9 mouse cellular contexts compared by ENCODE assay signal in the genomic region with DNA sequence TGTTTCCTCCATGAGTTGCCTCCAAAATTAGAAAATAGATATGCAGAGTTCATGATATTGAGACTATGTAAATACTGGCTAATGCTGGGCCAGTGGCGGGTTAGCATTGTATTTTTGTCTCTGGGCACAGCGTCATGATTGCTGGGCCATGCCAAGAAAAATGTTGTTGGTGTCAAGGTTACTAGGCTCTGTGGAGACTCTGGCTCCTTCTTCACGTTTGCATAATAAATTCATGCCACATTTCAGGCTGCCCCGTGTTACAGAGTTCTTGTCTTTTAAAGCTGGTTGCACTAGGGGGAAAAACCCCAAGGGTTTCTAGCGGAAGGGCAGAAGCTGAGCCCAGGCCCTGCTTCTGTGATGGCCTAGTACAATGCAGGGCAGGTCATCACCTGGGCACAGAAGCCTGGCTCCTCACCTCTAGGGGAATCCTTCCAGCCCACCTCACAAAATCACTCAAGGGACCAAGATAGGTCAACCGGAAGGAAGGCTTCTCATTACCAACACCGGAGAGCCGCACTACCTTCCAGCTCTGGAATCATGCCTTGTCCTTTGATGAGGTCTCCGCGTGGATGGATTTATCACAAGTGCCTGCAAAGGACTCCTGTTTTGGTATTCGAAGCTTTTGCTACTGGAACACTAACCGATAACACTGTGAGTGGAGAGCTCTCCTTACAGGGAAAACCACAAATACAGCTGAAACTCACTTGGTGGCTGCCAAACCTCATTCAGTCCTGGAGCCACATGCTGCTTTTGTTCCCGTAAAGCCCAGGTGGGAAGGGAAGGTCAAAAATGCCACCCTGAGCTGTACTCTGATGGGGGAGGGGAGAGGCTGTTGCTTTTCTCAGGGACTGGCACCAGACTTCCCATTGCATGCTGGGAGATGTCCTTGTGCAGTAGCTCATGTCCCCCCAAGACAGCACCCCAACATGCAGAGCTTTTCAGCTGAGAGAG. TPM values are rescaled to one million over a fixed set of nuclear protein-coding genes. Genes with fewer than 3 reads are reported as not detected.
DNase-seq lines count a peak whose midpoint lies in the region; ATAC-seq and TF ChIP-seq lines count a peak whose summit lies in the region.
"Had no signal": no experiment of that assay in that cellular context is flagged by ENCODE, and none has a peak within 500 bp of the region (broad histone marks: within the 10 kb centered on the region; RNA-seq: fewer than 3 reads in every experiment).

No protein-coding gene starts in this region.

- no peak for TF ChIP-seq RAD21 in CH12.LX (IDR thresholded peaks at IDR 0.05; ENCODE audit: low read depth, low read length)

- H3K27ac ChIP-seq in CH12.LX (ENCODE audit: insufficient read depth, low read depth) = peak overlapping the region; percentile 18; the same call in 1 of the 2 replicates
- H3K27ac ChIP-seq in heart, embryonic 12.5 days (ENCODE audit: poor library complexity, severe bottlenecking) = peak overlapping the region; percentile 96
- H3K27ac ChIP-seq in lung, embryonic 15.5 days = peak overlapping the region; percentile 83
- H3K27ac ChIP-seq in thymus, adult 2 months (ENCODE audit: control insufficient read depth, insufficient read depth, low read length) = no peak overlapping the region
- H3K27ac ChIP-seq: embryonic facial prominence, embryonic 15.5 days had no signal

- ATAC-seq in heart, embryonic 12.5 days (ENCODE audit: insufficient number of reproducible peaks, low FRiP score) = peak; percentile 53
- no peak; the same call in 1 of the 2 replicates for ATAC-seq in lung, embryonic 15.5 days (ENCODE audit: borderline replicate concordance, extremely low read depth, low FRiP score, low TSS enrichment)
- no peak for ATAC-seq in activated CD4-positive, CD25-positive, alpha-beta regulatory T cell, adult 4 months

- no peaks in the 10 kb centered on the region for H3K36me3 ChIP-seq in CH12.LX (replicated peaks in 1 of 2; ENCODE audit: control insufficient read depth in 1 of 2, insufficient read depth in 1 of 2, low read length in 1 of 2)
- H3K36me3 ChIP-seq in heart, embryonic 12.5 days = 0 out of 2 replicates have a peak, but pooled peaks cover 2% of the 10 kb centered on the region
- H3K36me3 ChIP-seq in lung, embryonic 15.5 days = no peaks in the 10 kb centered on the region
- H3K36me3 ChIP-seq in thymus, adult 2 months (ENCODE audit: control insufficient read depth, insufficient read depth, low read length) = no peaks in the 10 kb centered on the region
- H3K36me3 ChIP-seq: embryonic facial prominence, embryonic 15.5 days had no signal

- no peaks in the 10 kb centered on the region for H3K27me3 ChIP-seq in CH12.LX (replicated peaks)
- no peaks in the 10 kb centered on the region for H3K27me3 ChIP-seq in heart, embryonic 12.5 days (replicated peaks)
- no peaks in the 10 kb centered on the region for H3K27me3 ChIP-seq in lung, embryonic 15.5 days
- no peaks in the 10 kb centered on the region for H3K27me3 ChIP-seq in thymus, adult 2 months (ENCODE audit: control insufficient read depth, insufficient read depth, low read length)
- H3K27me3 ChIP-seq: embryonic facial prominence, embryonic 15.5 days had no signal

- no peak for TF ChIP-seq EP300 in CH12.LX (IDR thresholded peaks at IDR 0.05; ENCODE audit: low read length)

- no peak for TF ChIP-seq CTCF in CH12.LX (conservative IDR thresholded peaks at IDR 0.05 in 1 of 2, IDR thresholded peaks at IDR 0.05 in 1 of 2; ENCODE audit: low read depth in 2 of 2, low read length in 2 of 2)
- no peak for TF ChIP-seq CTCF in thymus, adult 2 months (IDR thresholded peaks at IDR 0.05; ENCODE audit: borderline replicate concordance, control insufficient read depth, extremely low read depth, insufficient read depth, low read length, poor library complexity)

- peak; percentile 31; the same call in 1 of the 2 replicates for TF ChIP-seq POLR2A in CH12.LX (IDR thresholded peaks at IDR 0.05; ENCODE audit: low read depth, low read length)
- TF ChIP-seq POLR2A in thymus, adult 2 months (IDR thresholded peaks at IDR 0.05; ENCODE audit: control insufficient read depth, extremely low read depth, insufficient read depth, low read length, poor library complexity) = no peak

- DNase-seq in CH12.LX (ENCODE audit: extremely low read depth) = peak; percentile 77
- peak; percentile 40 for DNase-seq in cerebellum, adult 8-10 months
- DNase-seq in yolk sac, embryonic 10.5 days (ENCODE audit: low spot score) = no peak
- DNase-seq in urinary bladder, postnatal 10 days (ENCODE audit: low spot score) = no peak
- DNase-seq in thymus, adult 2 months = no peak

- no peaks in the 10 kb centered on the region for H3K79me2 ChIP-seq in CH12.LX (replicated peaks; ENCODE audit: control insufficient read depth, extremely low read depth, insufficient read depth, poor library complexity, severe bottlenecking)

- dilution Hi-C loops in CH12.LX (cut with MboI; ENCODE audit: extremely low pct_ligation_motif_present, extremely low pct_unique_long_range_greater_than_20kb, low sequenced_read_pairs) = no loop called here

- 37% methylated on average over 13 of the region's 13 CpGs for WGBS in heart, embryonic 12.5 days
- 55% methylated on average over 13 of the region's 13 CpGs for WGBS in lung, embryonic 15.5 days
- WGBS in thymus, adult 2 months = 62% methylated on average over 13 of the region's 13 CpGs

- peak overlapping the region in 1 of 3 experiments; percentile 21 for H3K4me3 ChIP-seq in CH12.LX (replicated peaks in 1 of 3; ENCODE audit: low read depth in 2 of 3, low read length in 2 of 3, poor library complexity in 1 of 3)
- H3K4me3 ChIP-seq in heart, embryonic 12.5 days = no peak overlapping the region
- no peak overlapping the region for H3K4me3 ChIP-seq in lung, embryonic 15.5 days
- H3K4me3 ChIP-seq in thymus, adult 2 months (ENCODE audit: control insufficient read depth, insufficient read depth, low read length) = no peak overlapping the region
- H3K4me3 ChIP-seq: embryonic facial prominence, embryonic 15.5 days had no signal

- peaks cover 2% of the 10 kb centered on the region for H3K9me3 ChIP-seq in CH12.LX (replicated peaks; ENCODE audit: low read length)
- H3K9me3 ChIP-seq in heart, embryonic 12.5 days (replicated peaks) = peaks cover 4% of the 10 kb centered on the region; the same call in 1 of the 2 replicates
- no peaks in the 10 kb centered on the region for H3K9me3 ChIP-seq in lung, embryonic 15.5 days
- H3K9me3 ChIP-seq: embryonic facial prominence, embryonic 15.5 days had no signal

- peaks cover 10 to 20% of the 10 kb centered on the region in 2 experiments for H3K4me1 ChIP-seq in CH12.LX (ENCODE audit: control insufficient read depth in 1 of 2, insufficient read depth in 2 of 2)
- peaks cover 33% of the 10 kb centered on the region for H3K4me1 ChIP-seq in heart, embryonic 12.5 days (replicated peaks)
- H3K4me1 ChIP-seq in lung, embryonic 15.5 days = peaks cover 11% of the 10 kb centered on the region
- H3K4me1 ChIP-seq in thymus, adult 2 months (replicated peaks; ENCODE audit: control insufficient read depth, insufficient read depth, low read length) = peaks cover 8% of the 10 kb centered on the region

- peak overlapping the region; percentile 33 for H3K4me2 ChIP-seq in CH12.LX (ENCODE audit: insufficient read depth, low read depth, poor library complexity, severe bottlenecking)
- peak overlapping the region; percentile 51 for H3K4me2 ChIP-seq in heart, embryonic 12.5 days
- 0 out of 2 replicates have a peak overlapping the region, but pooled peaks have one; percentile 6 for H3K4me2 ChIP-seq in lung, embryonic 15.5 days
- H3K4me2 ChIP-seq: embryonic facial prominence, embryonic 15.5 days had no signal

- H3K9ac ChIP-seq in CH12.LX (ENCODE audit: insufficient read depth, low read depth) = peak overlapping the region; percentile 18; the same call in 1 of the 2 replicates
- H3K9ac ChIP-seq in heart, embryonic 12.5 days = 0 out of 2 replicates have a peak overlapping the region, but pooled peaks have one; percentile 4
- no peak overlapping the region for H3K9ac ChIP-seq in lung, embryonic 15.5 days
- H3K9ac ChIP-seq: embryonic facial prominence, embryonic 15.5 days had no signal

- in situ Hi-C loops in CH12.LX (cut with MboI; ENCODE audit: low pct_ligation_motif_present, low pct_unique_long_range_greater_than_20kb, low sequenced_read_pairs) = loop anchor here (10.0 to 25.0 kb wide), 2 partner anchors 105 to 307 kb away; no protein-coding TSS in a partner anchor

TF ChIP-seq in CH12.LX, 34 proteins besides CTCF, POLR2A, EP300 and RAD21:
- TF ChIP-seq ELF1 (IDR thresholded peaks at IDR 0.05; ENCODE audit: low read depth, low read length) = 0 out of 2 replicates have a peak, but pooled peaks have one; percentile 18
- TF ChIP-seq BHLHE40 (IDR thresholded peaks at IDR 0.05; ENCODE audit: low read depth, low read length) = peak; percentile 25; the same call in 1 of the 2 replicates
- peak; percentile 48; the same call in 1 of the 2 replicates for TF ChIP-seq CHD2 (IDR thresholded peaks at IDR 0.05; ENCODE audit: low read length)
- no peak for TF ChIP-seq NRF1 (IDR thresholded peaks at IDR 0.05; ENCODE audit: low read depth, low read length)
- TF ChIP-seq KAT2A (IDR thresholded peaks at IDR 0.05; ENCODE audit: insufficient replicate concordance, low read length) = no peak
- peak; percentile 16; the same call in 1 of the 2 replicates for TF ChIP-seq NELFE (IDR thresholded peaks at IDR 0.05; ENCODE audit: low read depth, low read length)
- no peak for TF ChIP-seq TBP (conservative IDR thresholded peaks at IDR 0.05; ENCODE audit: low read depth, low read length)
- TF ChIP-seq ZNF384 (IDR thresholded peaks at IDR 0.05; ENCODE audit: low read depth, low read length) = no peak
- no peak for TF ChIP-seq IRF4 (IDR thresholded peaks at IDR 0.05; ENCODE audit: low read depth, low read length)
- TF ChIP-seq JUND (conservative IDR thresholded peaks at IDR 0.05; ENCODE audit: low read depth, low read length) = no peak
- no peak for TF ChIP-seq ZMIZ1 (IDR thresholded peaks at IDR 0.05; ENCODE audit: low read depth, low read length)

RNA-seq across cellular contexts. Expression of gene Fxn, which starts 27.1 kb away (rescaled TPM):
- total RNA-seq in CH12.LX (2012; rRNA removed) (25.8 and 25.9 TPM in 2 replicates), CH12.LX (2014; rRNA removed) (26.4 and 31.1 TPM in 2 replicates)
- 34.6 and 39.2 TPM in 2 replicates for polyA plus RNA-seq in CH12.LX (2012; ENCODE audit: insufficient read length, low read depth)
- 59.6 and 61.2 TPM in 2 replicates for polyA plus RNA-seq in heart, embryonic 12.5 days (2016; fragmentation: Nextera tagmentation; extraction: Ambion mirVana)
- polyA plus RNA-seq in lung, embryonic 15.5 days (2015; fragmentation: Nextera tagmentation; extraction: Ambion mirVana) = 52.3 and 54.6 TPM in 2 replicates
- polyA plus RNA-seq in activated CD4-positive, CD25-positive, alpha-beta regulatory T cell, adult 4 months (2017; shearing (Covaris generic)) = 10 to 100 TPM; 12.0 to 16.3 TPM
- polyA plus RNA-seq in thymus, adult 2 months (2012; rRNA removed) = 22.5 and 24.5 TPM in 2 replicates

Comparison
In these comparisons a context has a peak if more than half of its experiments do, and no peak if none do; other contexts are left out.
1. DNase-seq: peak in CH12.LX (single experiment) and cerebellum, adult 8-10 months (single experiment); none in yolk sac, embryonic 10.5 days (single experiment), urinary bladder, postnatal 10 days (single experiment) and thymus, adult 2 months (single experiment).
2. Peak in every context shown above with its lines, with median percentiles within 50 percentile points of each other: H3K4me2 ChIP-seq.